Mouse (Mus musculus) embryonic facial prominence, embryonic 15.5 days (tissue): ENCODE measurements around the gene Plekhh1. TPM values are rescaled to one million over a fixed set of nuclear protein-coding genes. Genes with fewer than 3 reads are reported as not detected.
"Not testable (repeated sequence)": the region's sequence is repeated elsewhere in the genome, so short reads cannot be mapped to it uniquely, and the experiment has no call there.

Source experiments
- ATAC-seq: fragments of 200-750 bp; cut with Nextera tagmentation; 2 replicates; pipeline ENCODE4 v1.8.0; 2017; ENCODE audit warnings: low read depth, moderate TSS enrichment; ENCODE audit not compliant: insufficient number of reproducible peaks, low FRiP score, low TSS enrichment
- H3K27ac ChIP-seq: fragments of 300-500 bp; sonication (generic); replicated peaks from 2 replicates; pipeline ENCODE4 v1.5.1; 2015; ENCODE audit warnings: mild to moderate bottlenecking, inconsistent platforms
- H3K27me3 ChIP-seq: fragments of 300-500 bp; sonication (generic); 2 replicates; pipeline ENCODE4 v1.6.1; 2015; ENCODE audit warnings: inconsistent platforms
- H3K36me3 ChIP-seq: fragments of 300-500 bp; sonication (generic); 2 replicates; pipeline ENCODE4 v1.6.1; 2015; ENCODE audit warnings: mild to moderate bottlenecking, inconsistent platforms
- H3K4me1 ChIP-seq: fragments of 300-500 bp; sonication (generic); 2 replicates; pipeline ENCODE4 v1.6.1; 2015; ENCODE audit warnings: inconsistent platforms
- H3K4me2 ChIP-seq: fragments of 300-500 bp; sonication (generic); replicated peaks from 2 replicates; pipeline ENCODE4 v1.6.1; 2015; ENCODE audit warnings: mild to moderate bottlenecking, inconsistent platforms
- H3K4me3 ChIP-seq: fragments of 300-500 bp; sonication (generic); replicated peaks from 2 replicates; pipeline ENCODE4 v1.5.1; 2015; ENCODE audit warnings: mild to moderate bottlenecking, inconsistent platforms
- H3K9ac ChIP-seq: fragments of 300-500 bp; sonication (generic); 2 replicates; pipeline ENCODE4 v1.6.1; 2015; ENCODE audit warnings: inconsistent platforms
- H3K9me3 ChIP-seq: fragments of 300-500 bp; sonication (generic); replicated peaks from 2 replicates; pipeline ENCODE4 v1.6.1; 2016; ENCODE audit warnings: inconsistent platforms
- WGBS: fragments of 180-500 bp; shearing (Covaris S2); methylation state at CpG from one replicate; pipeline ENCODE4 v1.1.7; 2015; 5-methylcytosine and 5-hydroxymethylcytosine counted together
- polyA plus RNA-seq: library from polyadenylated mRNA; unstranded; fragments of >200 nt; fragmentation: Nextera tagmentation; extraction: Ambion mirVana; gene quantifications from 2 replicates; pipeline ENCODE4 v1.2.1, GENCODE M21; 2015

The Plekhh1 gene
- polyA plus RNA-seq, 1 experiment from 2014 or later = 4.2 TPM

DNA sequence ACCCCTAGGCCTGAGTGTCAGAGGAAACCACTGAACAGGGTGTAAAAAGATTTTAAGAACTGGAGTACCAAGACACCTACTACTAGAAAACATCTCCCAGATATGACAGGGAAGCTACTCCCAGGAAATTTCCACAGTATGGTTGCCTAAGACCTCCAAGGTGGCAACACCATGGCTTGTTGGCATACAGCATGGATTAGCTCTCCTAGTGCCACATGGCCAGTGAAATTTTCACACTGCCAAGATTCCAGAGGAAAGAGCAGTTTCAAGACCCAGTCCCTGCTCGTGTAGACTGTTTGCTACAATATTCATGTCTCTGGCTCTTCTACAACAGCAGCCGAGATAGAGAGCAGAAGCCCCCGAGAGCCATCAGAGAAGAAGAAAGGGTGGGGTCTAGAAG is 26.0 kb upstream of the Plekhh1 start:
- Histone ChIP-seq H3K27ac (no peak overlapping the region), H3K4me1 (peaks cover 9% of the 10 kb centered on the region), H3K9me3 (no peaks in the 10 kb centered on the region), H3K27me3 (peaks cover 12% of the 10 kb centered on the region), H3K4me3 (no peak overlapping the region), H3K36me3 (no peaks in the 10 kb centered on the region), H3K4me2 (no peak overlapping the region), H3K9ac (no peak overlapping the region)
- ATAC-seq = no peak
- 91% methylated on average over 3 of the region's 3 CpGs for WGBS

DNA sequence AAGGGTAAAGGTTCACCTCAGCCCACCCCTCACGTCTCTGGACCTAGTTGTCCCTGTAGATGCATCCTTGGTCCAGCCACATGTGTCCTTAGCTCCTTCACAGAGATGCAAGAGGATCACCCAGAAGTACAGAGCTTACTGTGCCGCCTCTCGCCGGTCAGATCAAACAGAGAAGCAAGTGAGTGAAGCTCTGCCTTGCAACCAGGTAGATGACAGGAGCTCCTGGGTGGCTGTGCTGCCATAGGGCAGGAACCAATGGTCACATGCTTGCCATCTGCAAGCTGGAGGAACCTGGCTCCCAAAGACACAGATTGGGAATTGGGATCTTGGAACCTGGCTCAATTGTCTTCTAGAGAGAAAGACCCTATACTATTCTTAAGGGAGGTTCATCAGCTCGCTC is 23.5 kb upstream of the Plekhh1 start:
- Histone ChIP-seq H3K27me3 (peaks cover 12% of the 10 kb centered on the region), H3K9ac (no peak overlapping the region), H3K27ac (no peak overlapping the region), H3K4me2 (no peak overlapping the region), H3K9me3 (no peaks in the 10 kb centered on the region), H3K36me3 (no peaks in the 10 kb centered on the region), H3K4me1 (peaks cover 9% of the 10 kb centered on the region), H3K4me3 (no peak overlapping the region)
- 84% methylated on average over 5 of the region's 5 CpGs for WGBS
- no peak for ATAC-seq

DNA sequence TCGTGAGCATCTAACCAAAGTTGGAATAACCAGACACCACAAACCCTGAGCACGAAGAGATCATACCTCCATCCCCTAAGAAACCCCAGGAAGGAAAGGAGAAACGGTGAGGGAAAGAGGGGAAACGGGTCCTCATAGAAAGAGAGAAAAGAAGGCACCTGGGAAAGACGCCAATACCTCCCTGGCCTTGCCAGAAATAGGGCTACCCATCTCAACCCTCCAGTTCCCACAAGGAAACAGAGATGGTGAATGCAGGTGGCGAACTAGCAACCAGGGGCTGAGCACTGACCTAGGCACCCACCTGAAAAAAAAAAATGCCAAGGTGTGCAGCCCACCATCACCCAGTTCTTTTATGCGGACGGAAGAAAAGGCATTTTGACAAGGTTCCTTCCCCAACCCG is 22.9 kb upstream of the Plekhh1 start:
- no peak for ATAC-seq
- Histone ChIP-seq H3K4me2 (peak overlapping the region; percentile 94), H3K4me1 (peaks cover 9% of the 10 kb centered on the region), H3K9ac (no peak overlapping the region), H3K4me3 (peak overlapping the region; percentile 89), H3K27ac (no peak overlapping the region), H3K36me3 (no peaks in the 10 kb centered on the region), H3K27me3 (peaks cover 12% of the 10 kb centered on the region), H3K9me3 (no peaks in the 10 kb centered on the region)
- WGBS = 34% methylated on average over 9 of the region's 9 CpGs

DNA sequence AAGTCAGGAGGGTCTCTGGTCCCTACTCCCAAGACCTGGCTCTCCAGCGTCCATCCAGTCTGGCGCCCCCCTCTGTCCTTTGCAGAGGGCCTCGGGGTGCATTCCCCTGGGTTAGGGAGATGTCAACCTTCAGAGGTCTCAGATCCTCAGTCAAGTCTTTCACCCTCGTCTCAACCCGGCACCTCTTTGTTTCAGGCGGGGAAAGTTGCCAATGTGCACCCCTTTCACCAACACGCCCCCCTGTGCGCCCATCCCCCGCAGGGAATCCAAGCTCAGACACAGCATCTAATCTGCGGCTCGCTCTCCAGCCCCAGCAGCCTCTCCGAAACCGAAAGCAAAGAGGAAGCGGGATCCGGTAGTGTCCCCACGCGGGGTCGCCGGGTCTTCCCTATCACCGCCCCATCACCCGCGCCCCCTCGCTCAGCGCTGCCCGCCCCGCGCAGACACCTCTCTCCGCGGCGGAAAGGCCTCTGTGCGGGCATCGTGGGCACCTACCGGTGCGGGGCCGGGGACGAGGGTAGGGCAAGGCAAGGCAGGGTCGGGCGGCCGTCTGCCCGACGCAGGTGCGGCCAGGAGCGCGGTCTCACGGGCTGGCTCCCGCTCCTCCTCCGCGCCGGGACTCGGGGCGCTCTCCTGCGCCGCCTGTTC is 22.4 kb upstream of the Plekhh1 start:
- no peak overlapping the region for H3K27ac ChIP-seq
- peaks cover 9% of the 10 kb centered on the region for H3K4me1 ChIP-seq
- peak overlapping the region; percentile 94 for H3K4me2 ChIP-seq
- under 1% methylated on average over 51 of the region's 53 CpGs for WGBS
- H3K36me3 ChIP-seq = no peaks in the 10 kb centered on the region
- H3K4me3 ChIP-seq = peak overlapping the region; percentile 89
- H3K9ac ChIP-seq = peak overlapping the region; percentile 74
- no peaks in the 10 kb centered on the region for H3K9me3 ChIP-seq
- peaks cover 12% of the 10 kb centered on the region for H3K27me3 ChIP-seq
- peak; percentile 71 for ATAC-seq

DNA sequence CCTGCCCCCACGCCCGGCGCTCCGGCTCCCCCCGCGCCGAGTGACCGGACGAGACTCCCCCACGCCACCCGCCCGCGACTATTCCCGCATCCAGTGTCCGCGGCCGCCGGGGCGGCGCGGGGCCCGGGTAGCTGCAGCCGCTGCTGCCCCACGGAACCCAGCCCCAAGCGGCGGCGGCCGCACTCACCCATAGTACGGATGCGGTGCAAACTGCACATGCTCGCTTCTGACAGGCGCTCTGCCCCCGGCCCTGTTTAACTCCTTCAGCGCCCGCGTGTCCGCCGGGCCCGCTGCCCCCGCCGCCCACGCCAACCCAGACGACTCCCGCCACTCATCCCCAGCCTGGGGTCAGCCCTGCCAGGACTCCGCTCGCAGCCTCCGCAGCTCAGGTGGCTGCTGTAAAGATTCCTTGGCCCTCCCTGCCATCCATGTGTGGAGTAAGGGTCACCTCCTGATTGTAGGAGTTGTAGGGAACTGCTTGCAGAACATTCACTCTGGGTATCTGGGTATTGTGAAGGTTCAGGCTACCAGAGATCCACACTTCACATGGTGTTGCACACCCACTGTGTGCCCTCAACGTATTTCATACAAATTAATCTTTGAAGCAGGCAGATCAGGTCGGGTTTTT is 21.7 kb upstream of the Plekhh1 start, which contains the start of gene Tmem229b:
Gene Tmem229b, minus strand, starts transcription at position 502 of the 628 bp plus-strand sequence.
- H3K4me3 ChIP-seq = peak within 1 kb of the TSS; percentile 89
- H3K4me2 ChIP-seq = peak within 1 kb of the TSS; percentile 94
- no peaks in the 10 kb centered on the region for H3K36me3 ChIP-seq
- peak; percentile 79 for ATAC-seq
- peaks cover 12% of the 10 kb centered on the region for H3K27me3 ChIP-seq
- WGBS = 1% methylated on average over 49 of the region's 49 CpGs
- peaks cover 9% of the 10 kb centered on the region for H3K4me1 ChIP-seq
- H3K27ac ChIP-seq = no peak within 1 kb of the TSS
- H3K9me3 ChIP-seq = no peaks in the 10 kb centered on the region
- H3K9ac ChIP-seq = peak within 1 kb of the TSS; percentile 74

DNA sequence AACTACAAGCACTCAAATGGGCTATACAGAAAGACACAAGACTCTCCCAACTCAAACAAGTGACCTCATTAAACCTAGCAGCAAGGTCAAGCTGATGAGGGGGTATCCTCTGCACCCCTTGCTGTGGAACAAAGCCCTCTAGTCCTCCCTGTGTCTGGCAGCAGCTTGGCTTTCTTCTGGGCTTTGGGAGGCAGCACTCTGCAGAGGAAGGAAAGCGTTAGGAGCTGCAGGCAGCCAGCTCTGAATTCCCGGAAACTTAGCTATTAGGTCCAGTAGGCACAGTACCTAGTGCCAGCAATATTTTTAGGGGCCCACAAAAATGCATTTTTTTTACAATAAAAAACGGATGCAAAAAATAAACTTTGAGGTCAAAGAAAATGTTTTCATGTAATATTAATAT is 18.4 kb upstream of the Plekhh1 start:
- no peak for ATAC-seq
- 25% methylated on average over 3 of the region's 3 CpGs for WGBS

DNA sequence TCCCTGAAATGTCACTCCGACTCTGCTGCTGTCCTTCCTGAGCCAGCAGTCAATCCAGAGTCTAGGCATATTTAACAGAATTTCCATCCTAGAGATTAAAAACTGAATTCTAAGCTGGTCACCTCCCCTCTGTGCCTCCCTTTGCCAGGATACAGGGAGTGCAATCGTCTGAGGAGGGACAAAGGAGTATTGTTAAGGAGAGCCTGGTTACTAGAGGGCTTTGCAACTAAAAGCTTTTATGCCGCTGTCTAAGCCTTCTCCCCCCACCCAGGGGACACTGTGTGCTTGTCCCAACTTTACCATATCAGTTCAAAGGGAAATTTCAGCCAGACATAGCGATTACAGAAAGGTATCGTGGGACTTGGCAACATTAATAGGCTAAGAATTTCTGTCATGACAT is 12.9 kb upstream of the Plekhh1 start:
- Histone ChIP-seq H3K27me3 (no peaks in the 10 kb centered on the region), H3K4me2 (no peak overlapping the region), H3K4me1 (no peaks in the 10 kb centered on the region), H3K4me3 (no peak overlapping the region), H3K9me3 (no peaks in the 10 kb centered on the region), H3K9ac (no peak overlapping the region), H3K27ac (no peak overlapping the region), H3K36me3 (no peaks in the 10 kb centered on the region)
- WGBS = 31% methylated on average over 5 of the region's 5 CpGs
- ATAC-seq = no peak

More for the DNA sequence above, 18.4 kb upstream of the Plekhh1 start:
- no peak overlapping the region for H3K4me2 ChIP-seq
- H3K9me3 ChIP-seq = no peaks in the 10 kb centered on the region
- H3K9ac ChIP-seq = no peak overlapping the region
- peaks cover 9% of the 10 kb centered on the region for H3K4me1 ChIP-seq
- H3K27me3 ChIP-seq = peaks cover 6% of the 10 kb centered on the region
- no peak overlapping the region for H3K4me3 ChIP-seq
- H3K36me3 ChIP-seq = no peaks in the 10 kb centered on the region
- no peak overlapping the region for H3K27ac ChIP-seq

DNA sequence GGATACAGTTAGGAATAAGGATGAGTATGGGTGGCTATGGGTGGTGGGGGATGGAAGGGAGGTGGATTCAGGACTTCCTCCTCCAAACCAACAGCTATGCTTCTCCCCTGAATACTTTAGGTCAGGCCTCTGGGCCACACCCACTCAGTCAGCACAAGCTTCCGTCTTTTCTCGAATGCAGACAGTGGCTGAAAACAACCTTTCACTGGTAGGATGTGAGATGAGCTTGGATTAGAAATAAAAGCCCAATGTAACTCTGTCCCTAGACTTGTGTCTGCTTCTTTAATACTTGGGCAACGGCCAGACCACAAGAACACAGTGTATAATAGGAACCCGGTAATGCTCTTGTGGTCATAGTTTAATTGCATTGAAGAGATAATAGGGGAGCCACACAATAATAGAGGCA is 11.0 kb upstream of the Plekhh1 start:
- Histone ChIP-seq H3K4me2 (no peak overlapping the region), H3K27me3 (no peaks in the 10 kb centered on the region)

DNA sequence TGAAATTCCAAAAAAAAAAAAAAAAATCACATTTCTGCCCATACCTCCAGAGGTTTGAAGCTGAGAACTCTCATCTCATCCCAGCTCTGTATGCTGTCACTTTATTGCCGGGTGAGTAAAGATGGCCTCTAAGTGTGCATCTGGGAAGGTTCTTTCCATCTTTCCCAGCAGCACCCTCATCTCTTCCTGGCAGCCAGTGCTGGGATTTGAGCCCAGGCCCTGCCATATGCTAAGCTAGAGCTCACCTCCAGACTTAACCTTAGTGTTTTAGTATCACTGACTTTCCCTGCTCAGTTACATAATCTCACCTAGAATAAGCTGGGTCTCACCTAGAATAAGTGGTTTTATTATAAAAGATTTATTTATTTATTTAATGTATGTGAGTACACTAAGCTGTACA is 7.1 kb upstream of the Plekhh1 start:
- Histone ChIP-seq H3K36me3 (no peaks in the 10 kb centered on the region), H3K27ac (no peak overlapping the region), H3K9me3 (no peaks in the 10 kb centered on the region), H3K4me1 (no peaks in the 10 kb centered on the region), H3K4me2 (no peak overlapping the region), H3K27me3 (no peaks in the 10 kb centered on the region), H3K9ac (no peak overlapping the region), H3K4me3 (no peak overlapping the region)
- WGBS = 78% methylated on average over 1 of the region's 1 CpGs
- ATAC-seq = no peak

More for the DNA sequence above, 11.0 kb upstream of the Plekhh1 start:
- WGBS = 47% methylated on average over 4 of the region's 4 CpGs
- H3K27ac ChIP-seq = no peak overlapping the region
- ATAC-seq = peak; percentile 54
- H3K9ac ChIP-seq = no peak overlapping the region
- H3K4me1 ChIP-seq = no peaks in the 10 kb centered on the region
- H3K36me3 ChIP-seq = no peaks in the 10 kb centered on the region
- H3K4me3 ChIP-seq = no peak overlapping the region
- H3K9me3 ChIP-seq = no peaks in the 10 kb centered on the region

DNA sequence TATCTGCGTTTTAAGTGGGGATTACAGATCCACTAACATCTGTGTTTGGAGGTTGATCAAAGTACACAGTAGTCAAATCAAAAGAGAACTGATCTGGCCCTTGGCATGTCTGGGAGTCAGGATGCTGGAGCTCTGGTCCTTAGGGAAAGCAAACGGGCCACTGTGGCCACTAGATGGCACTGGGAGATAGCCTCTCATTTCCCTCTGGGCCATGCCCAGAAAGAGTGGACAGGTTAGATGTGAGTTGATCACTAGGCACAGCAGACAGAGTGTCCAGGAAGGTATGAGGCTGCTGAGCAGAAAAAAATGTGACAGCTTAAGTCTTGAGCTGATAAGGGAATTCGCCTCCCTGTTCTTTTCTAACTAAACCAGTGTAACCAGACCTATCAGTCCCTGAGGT is 6.1 kb upstream of the Plekhh1 start:
- Histone ChIP-seq H3K9me3 (no peaks in the 10 kb centered on the region), H3K27me3 (no peaks in the 10 kb centered on the region), H3K27ac (no peak overlapping the region), H3K36me3 (no peaks in the 10 kb centered on the region), H3K4me3 (no peak overlapping the region), H3K4me1 (no peaks in the 10 kb centered on the region), H3K4me2 (no peak overlapping the region), H3K9ac (no peak overlapping the region)
- 18% methylated on average over 3 of the region's 3 CpGs for WGBS
- no peak for ATAC-seq

DNA sequence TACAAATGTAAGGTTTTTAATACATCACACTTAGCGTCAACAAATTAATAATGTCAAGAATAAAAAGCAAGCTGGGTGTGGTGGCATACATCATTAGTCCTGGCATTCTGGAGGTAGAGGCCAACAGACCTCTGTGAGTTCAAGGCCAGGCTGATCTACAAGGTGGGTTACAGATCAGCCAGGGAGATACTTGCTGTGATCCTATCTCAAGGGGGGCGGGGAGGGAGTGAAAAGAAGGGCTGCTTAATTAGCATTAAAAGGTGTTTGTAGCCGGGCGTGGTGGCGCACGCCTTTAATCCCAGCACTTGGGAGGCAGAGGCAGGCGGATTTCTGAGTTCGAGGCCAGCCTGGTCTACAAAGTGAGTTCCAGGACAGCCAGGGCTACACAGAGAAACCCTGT is 1.4 kb upstream of the Plekhh1 start:
- H3K9me3 ChIP-seq, H3K27ac ChIP-seq, H3K27me3 ChIP-seq, H3K36me3 ChIP-seq, ATAC-seq, H3K9ac ChIP-seq, H3K4me1 ChIP-seq, H3K4me2 ChIP-seq, H3K4me3 ChIP-seq: not testable (repeated sequence)
- 93% methylated on average over 8 of the region's 8 CpGs for WGBS

DNA sequence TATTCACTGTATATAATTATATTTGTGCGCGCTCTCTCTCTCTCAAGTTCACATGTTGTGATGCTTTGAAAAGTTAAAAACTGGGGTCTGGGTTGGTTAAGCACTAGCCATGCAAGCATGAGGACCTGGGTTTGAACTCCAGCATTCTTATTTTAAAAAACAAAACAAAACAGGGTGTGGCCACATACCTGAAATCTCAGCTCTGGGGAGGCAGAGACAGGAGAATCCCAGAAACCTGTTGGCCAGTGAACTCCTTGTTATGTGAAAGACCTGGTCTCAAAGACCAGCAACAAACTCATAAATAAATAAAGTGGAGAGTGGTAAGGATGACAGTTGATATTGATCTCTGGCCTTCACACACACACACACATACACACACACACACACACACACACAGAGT is 5.4 kb downstream of the Plekhh1 start:
- Histone ChIP-seq H3K4me1 (no peaks in the 10 kb centered on the region), H3K9ac (no peak overlapping the region), H3K36me3 (no peaks in the 10 kb centered on the region), H3K9me3 (no peaks in the 10 kb centered on the region), H3K27ac (no peak overlapping the region), H3K27me3 (no peaks in the 10 kb centered on the region), H3K4me2 (no peak overlapping the region), H3K4me3 (no peak overlapping the region)
- no peak for ATAC-seq
- WGBS = 92% methylated on average over 2 of the region's 2 CpGs
